Mouse (Mus musculus): ENCODE data around the gene Thoc6.

DNA sequence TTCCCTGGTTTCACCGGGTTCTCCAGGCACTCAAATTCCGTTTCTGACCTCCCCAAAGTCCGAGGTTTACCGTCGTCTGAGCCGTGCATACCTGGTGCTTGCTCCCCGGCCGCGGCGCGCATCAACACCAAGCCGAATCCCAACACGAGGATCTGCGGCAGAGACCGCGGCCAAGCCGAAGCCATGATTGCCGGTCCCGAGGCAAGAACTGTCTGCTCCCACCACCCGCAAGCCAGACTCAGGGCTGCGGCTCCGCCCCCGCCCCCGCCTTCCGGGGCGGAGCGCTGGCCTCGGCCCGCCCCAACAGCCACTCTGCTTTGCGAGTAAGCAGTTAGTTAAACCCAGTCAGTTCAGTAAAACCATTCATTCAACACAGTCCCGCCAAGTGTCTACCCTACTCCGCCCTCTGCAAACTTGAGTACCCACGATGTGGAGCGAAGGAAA is 3.6 kb upstream of the Thoc6 start, which contains the start of gene Tnfrsf12a:
- TF ChIP-seq CTCF (IDR thresholded peaks at IDR 0.05; ENCODE audit: low read depth) (no peak), EP300 (IDR thresholded peaks at IDR 0.05; ENCODE audit: low read depth) (no peak)

All from heart, postnatal 0 days (tissue).